Mouse (Mus musculus): ENCODE measurements around the gene Tardbp. TPM values are rescaled to one million over a fixed set of nuclear protein-coding genes. Genes with fewer than 3 reads are reported as not detected.

Tardbp gene
- polyA plus RNA-seq, 1 experiment from 2014 or later = 457 TPM

- 86% methylated on average over 18 of the region's 18 CpGs for WGBS
- H3K27me3 ChIP-seq (ENCODE audit: low read depth, poor library complexity, severe bottlenecking) = no peaks in the 10 kb centered on the region
- DNase-seq (ENCODE audit: low spot score) = no peak
- no peak overlapping the region for H3K27ac ChIP-seq (replicated peaks)
- H3K9me3 ChIP-seq (replicated peaks) = no peaks in the 10 kb centered on the region; the same call in 1 of the 2 replicates
- no peak overlapping the region for H3K4me3 ChIP-seq
- H3K4me1 ChIP-seq = peaks cover 8% of the 10 kb centered on the region
- no peaks in the 10 kb centered on the region for H3K36me3 ChIP-seq
These were observed 28.0 kb upstream of the Tardbp start for GRCm38 (mm10) chr4:148654701-148655398.

GRCm38 (mm10) chr4:148651045-148651444 lies 24.2 kb upstream of the Tardbp start:
- no peak overlapping the region for H3K4me3 ChIP-seq
- no peaks in the 10 kb centered on the region for H3K4me1 ChIP-seq
- 82% methylated on average over 9 of the region's 9 CpGs for WGBS
- H3K27ac ChIP-seq (replicated peaks) = no peak overlapping the region
- no peaks in the 10 kb centered on the region for H3K27me3 ChIP-seq (ENCODE audit: low read depth, poor library complexity, severe bottlenecking)
- no peak for DNase-seq (ENCODE audit: low spot score)
- no peaks in the 10 kb centered on the region for H3K36me3 ChIP-seq
- no peaks in the 10 kb centered on the region; the same call in 1 of the 2 replicates for H3K9me3 ChIP-seq (replicated peaks)

- WGBS = 60% methylated on average over 3 of the region's 3 CpGs
- Histone ChIP-seq H3K27me3 (ENCODE audit: low read depth, poor library complexity, severe bottlenecking) (no peaks in the 10 kb centered on the region), H3K27ac (replicated peaks) (no peak overlapping the region), H3K4me3 (no peak overlapping the region), H3K9me3 (replicated peaks) (no peaks in the 10 kb centered on the region; the same call in 1 of the 2 replicates), H3K4me1 (peaks cover under 1% of the 10 kb centered on the region; the same call in 1 of the 2 replicates), H3K36me3 (no peaks in the 10 kb centered on the region)
- DNase-seq (ENCODE audit: low spot score) = no peak
These were observed 22.5 kb upstream of the Tardbp start for GRCm38 (mm10) chr4:148649309-148649708.

GRCm38 (mm10) chr4:148646616-148647015 lies 19.8 kb upstream of the Tardbp start:
- H3K4me1 ChIP-seq = peaks cover 9% of the 10 kb centered on the region
- no peak for DNase-seq (ENCODE audit: low spot score)
- H3K9me3 ChIP-seq (replicated peaks) = no peaks in the 10 kb centered on the region
- WGBS = 76% methylated on average over 11 of the region's 11 CpGs
- no peak overlapping the region for H3K4me3 ChIP-seq
- no peak overlapping the region for H3K27ac ChIP-seq (replicated peaks)
- no peaks in the 10 kb centered on the region for H3K27me3 ChIP-seq (ENCODE audit: low read depth, poor library complexity, severe bottlenecking)
- no peaks in the 10 kb centered on the region for H3K36me3 ChIP-seq

- H3K9me3 ChIP-seq (replicated peaks) = no peaks in the 10 kb centered on the region
- peaks cover 9% of the 10 kb centered on the region for H3K4me1 ChIP-seq
- no peak for DNase-seq (ENCODE audit: low spot score)
- H3K27ac ChIP-seq (replicated peaks) = no peak overlapping the region
- 91% methylated on average over 6 of the region's 6 CpGs for WGBS
- H3K36me3 ChIP-seq = no peaks in the 10 kb centered on the region
- H3K27me3 ChIP-seq (ENCODE audit: low read depth, poor library complexity, severe bottlenecking) = no peaks in the 10 kb centered on the region
- no peak overlapping the region for H3K4me3 ChIP-seq
These were observed 18.1 kb upstream of the Tardbp start for GRCm38 (mm10) chr4:148644926-148645325.

- H3K4me3 ChIP-seq = no peak overlapping the region; the same call in 1 of the 2 replicates
- no peaks in the 10 kb centered on the region for H3K9me3 ChIP-seq (replicated peaks)
- no peak overlapping the region for H3K27ac ChIP-seq (replicated peaks)
- no peaks in the 10 kb centered on the region for H3K36me3 ChIP-seq
- peaks cover 9% of the 10 kb centered on the region for H3K4me1 ChIP-seq
- DNase-seq (ENCODE audit: low spot score) = peak; percentile 65
- no peaks in the 10 kb centered on the region for H3K27me3 ChIP-seq (ENCODE audit: low read depth, poor library complexity, severe bottlenecking)
- 11% methylated on average over 9 of the region's 9 CpGs for WGBS
These were observed 17.3 kb upstream of the Tardbp start for GRCm38 (mm10) chr4:148644157-148644511.

GRCm38 (mm10) chr4:148643291-148644156 lies 16.7 kb upstream of the Tardbp start, which contains the start of gene Gm572:
Gm572 (plus strand) TSS chr4:148643317.
- no peak within 1 kb of the TSS; the same call in 1 of the 2 replicates for H3K4me3 ChIP-seq
- 72% methylated on average over 15 of the region's 15 CpGs for WGBS

GRCm38 (mm10) chr4:148641121-148641520 lies 14.3 kb upstream of the Tardbp start:
- 84% methylated on average over 5 of the region's 5 CpGs for WGBS
- no peak for DNase-seq (ENCODE audit: low spot score)
- Histone ChIP-seq H3K4me1 (peaks cover 9% of the 10 kb centered on the region), H3K4me3 (no peak overlapping the region), H3K27me3 (ENCODE audit: low read depth, poor library complexity, severe bottlenecking) (no peaks in the 10 kb centered on the region), H3K36me3 (no peaks in the 10 kb centered on the region), H3K27ac (replicated peaks) (no peak overlapping the region), H3K9me3 (replicated peaks) (no peaks in the 10 kb centered on the region)

More at GRCm38 (mm10) chr4:148643291-148644156, 16.7 kb upstream of the Tardbp start, which contains the start of gene Gm572:
- Histone ChIP-seq H3K27ac (replicated peaks) (no peak within 1 kb of the TSS), H3K4me1 (peaks cover 9% of the 10 kb centered on the region), H3K36me3 (no peaks in the 10 kb centered on the region), H3K27me3 (ENCODE audit: low read depth, poor library complexity, severe bottlenecking) (no peaks in the 10 kb centered on the region), H3K9me3 (replicated peaks) (no peaks in the 10 kb centered on the region)
- DNase-seq (ENCODE audit: low spot score) = no peak

- Histone ChIP-seq H3K27ac (replicated peaks) (no peak overlapping the region), H3K4me1 (peaks cover 9% of the 10 kb centered on the region), H3K4me3 (no peak overlapping the region), H3K36me3 (no peaks in the 10 kb centered on the region), H3K9me3 (replicated peaks) (no peaks in the 10 kb centered on the region), H3K27me3 (ENCODE audit: low read depth, poor library complexity, severe bottlenecking) (no peaks in the 10 kb centered on the region)
- WGBS = 86% methylated on average over 2 of the region's 2 CpGs
- DNase-seq (ENCODE audit: low spot score) = no peak
These were observed 12.6 kb upstream of the Tardbp start for GRCm38 (mm10) chr4:148639455-148639854.

- no peaks in the 10 kb centered on the region for H3K9me3 ChIP-seq (replicated peaks)
- H3K36me3 ChIP-seq = no peaks in the 10 kb centered on the region
- WGBS = 70% methylated on average over 9 of the region's 9 CpGs
- H3K27me3 ChIP-seq (ENCODE audit: low read depth, poor library complexity, severe bottlenecking) = no peaks in the 10 kb centered on the region
- H3K4me1 ChIP-seq = no peaks in the 10 kb centered on the region
- DNase-seq (ENCODE audit: low spot score) = no peak
- H3K27ac ChIP-seq (replicated peaks) = no peak overlapping the region
- H3K4me3 ChIP-seq = no peak overlapping the region
These were observed 11.5 kb upstream of the Tardbp start for GRCm38 (mm10) chr4:148638302-148638701.

- H3K4me3 ChIP-seq = no peak overlapping the region
- no peaks in the 10 kb centered on the region for H3K4me1 ChIP-seq
- H3K9me3 ChIP-seq (replicated peaks) = no peaks in the 10 kb centered on the region
- WGBS = 89% methylated on average over 2 of the region's 2 CpGs
- no peaks in the 10 kb centered on the region for H3K27me3 ChIP-seq (ENCODE audit: low read depth, poor library complexity, severe bottlenecking)
- H3K36me3 ChIP-seq = no peaks in the 10 kb centered on the region
- H3K27ac ChIP-seq (replicated peaks) = no peak overlapping the region
- DNase-seq (ENCODE audit: low spot score) = no peak
These were observed 8.5 kb upstream of the Tardbp start for GRCm38 (mm10) chr4:148635309-148635708.

- 87% methylated on average over 2 of the region's 2 CpGs for WGBS
- Histone ChIP-seq H3K27ac (replicated peaks) (no peak overlapping the region), H3K9me3 (replicated peaks) (no peaks in the 10 kb centered on the region), H3K4me3 (no peak overlapping the region), H3K36me3 (no peaks in the 10 kb centered on the region), H3K4me1 (no peaks in the 10 kb centered on the region), H3K27me3 (ENCODE audit: low read depth, poor library complexity, severe bottlenecking) (no peaks in the 10 kb centered on the region)
- no peak for DNase-seq (ENCODE audit: low spot score)
These were observed 6.7 kb upstream of the Tardbp start for GRCm38 (mm10) chr4:148633395-148634061.
